Mouse (Mus musculus) fibroblast of lung, adult 2 months (primary cell): ENCODE measurements around the gene Vps26a.

Experiments
- DNase-seq: peaks from one replicate; pipeline ENCODE4 v3.0.0-alpha.2; 2011; ENCODE audit warnings: low read depth

Gene Vps26a

GRCm38 (mm10) chr10:62486618-62487415, at the start of gene Vps26a:
Vps26a (minus strand) TSS chr10:62486805.
- peak; percentile 99 for DNase-seq

- no peak for DNase-seq
Measured at GRCm38 (mm10) chr10:62534509-62534908, 47.9 kb upstream of the Vps26a start.

GRCm38 (mm10) chr10:62532832-62533231, 46.2 kb upstream of the Vps26a start:
- DNase-seq = no peak

GRCm38 (mm10) chr10:62530183-62530582, 43.6 kb upstream of the Vps26a start:
- DNase-seq = no peak

GRCm38 (mm10) chr10:62527351-62527750, 40.7 kb upstream of the Vps26a start, which contains the start of gene Srgn:
Srgn (minus strand) TSS chr10:62527451.
- no peak for DNase-seq

- DNase-seq = no peak
Measured at GRCm38 (mm10) chr10:62522346-62522950, 35.8 kb upstream of the Vps26a start.

- DNase-seq = no peak
Measured at GRCm38 (mm10) chr10:62521763-62522162, 35.2 kb upstream of the Vps26a start.

- no peak for DNase-seq
Measured at GRCm38 (mm10) chr10:62520911-62521310, 34.3 kb upstream of the Vps26a start.

GRCm38 (mm10) chr10:62517511-62517910, 30.9 kb upstream of the Vps26a start:
- no peak for DNase-seq

- no peak for DNase-seq
Measured at GRCm38 (mm10) chr10:62512855-62513254, 26.2 kb upstream of the Vps26a start.

GRCm38 (mm10) chr10:62511528-62511927, 24.9 kb upstream of the Vps26a start:
- DNase-seq = no peak

- no peak for DNase-seq
Measured at GRCm38 (mm10) chr10:62509032-62509656, 22.5 kb upstream of the Vps26a start.

- no peak for DNase-seq
Measured at GRCm38 (mm10) chr10:62508459-62508858, 21.9 kb upstream of the Vps26a start.

GRCm38 (mm10) chr10:62507591-62508308, 21.1 kb upstream of the Vps26a start:
- no peak for DNase-seq

- DNase-seq = no peak
Measured at GRCm38 (mm10) chr10:62507071-62507470, 20.5 kb upstream of the Vps26a start.

GRCm38 (mm10) chr10:62506019-62506556, 19.5 kb upstream of the Vps26a start:
- DNase-seq = no peak

- DNase-seq = no peak
Measured at GRCm38 (mm10) chr10:62505224-62505983, 18.8 kb upstream of the Vps26a start.

GRCm38 (mm10) chr10:62503836-62504628, 17.4 kb upstream of the Vps26a start:
- no peak for DNase-seq

GRCm38 (mm10) chr10:62503353-62503752, 16.7 kb upstream of the Vps26a start:
- DNase-seq = no peak

- no peak for DNase-seq
Measured at GRCm38 (mm10) chr10:62501951-62502350, 15.3 kb upstream of the Vps26a start.
